Comparison of ENCODE assay signal across 8 mouse cellular contexts in the genomic region with DNA sequence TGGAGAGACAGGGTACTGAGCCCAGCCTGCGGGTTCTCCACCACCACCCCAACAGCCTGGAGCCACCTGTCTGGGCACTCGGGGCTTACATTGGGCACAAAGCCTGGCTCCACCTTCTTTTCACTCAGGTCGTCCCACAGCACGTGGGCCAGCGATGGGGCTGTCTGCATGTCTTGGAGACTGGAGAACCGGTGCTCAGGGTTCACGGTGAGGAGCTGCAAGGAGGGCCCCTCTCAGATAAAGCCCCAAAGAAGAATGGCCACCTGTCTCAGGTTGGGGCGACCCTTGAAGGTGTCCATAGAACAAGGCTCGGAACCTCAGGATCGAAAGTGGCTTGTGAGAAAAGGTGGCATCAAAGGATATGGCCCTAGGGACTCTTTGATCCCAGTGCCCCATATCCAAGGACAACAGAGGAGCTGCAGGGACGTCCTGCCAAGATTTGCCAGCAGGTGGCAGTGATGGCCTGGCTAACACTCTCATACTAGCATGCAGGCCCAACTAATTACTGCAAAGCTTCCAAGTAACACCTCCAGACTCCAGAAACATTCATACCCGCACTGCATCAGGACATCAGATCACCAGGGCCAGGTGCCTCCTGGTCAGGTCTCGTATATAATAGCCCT. TPM values are rescaled to one million over a fixed set of nuclear protein-coding genes. Genes with fewer than 3 reads are reported as not detected.
DNase-seq lines count a peak whose midpoint lies in the region; ATAC-seq and TF ChIP-seq lines count a peak whose summit lies in the region.

No protein-coding gene starts in this region.

- H3K9ac ChIP-seq in MEL (ENCODE audit: control insufficient read depth, low read depth, low read length, poor library complexity, severe bottlenecking), result no peak overlapping the region
- no peak overlapping the region for H3K9ac ChIP-seq in forebrain, embryonic 15.5 days (replicated peaks)
- no peak overlapping the region for H3K9ac ChIP-seq in lung, embryonic 16.5 days (ENCODE audit: low read length)

- H3K27me3 ChIP-seq in MEL (ENCODE audit: control insufficient read depth in 1 of 2, insufficient read depth in 2 of 2, low read length in 2 of 2), result no peaks in the 10 kb centered on the region
- H3K27me3 ChIP-seq in forebrain, embryonic 15.5 days, result no peaks in the 10 kb centered on the region
- H3K27me3 ChIP-seq in lung, embryonic 16.5 days (ENCODE audit: control insufficient read depth, insufficient read depth, low read depth, low read length), result no peaks in the 10 kb centered on the region

- no peaks in the 10 kb centered on the region for H3K9me3 ChIP-seq in MEL (replicated peaks; ENCODE audit: insufficient read depth, low read length)
- no peaks in the 10 kb centered on the region for H3K9me3 ChIP-seq in forebrain, embryonic 15.5 days
- no peaks in the 10 kb centered on the region for H3K9me3 ChIP-seq in lung, embryonic 16.5 days (ENCODE audit: control insufficient read depth, low read length)

- no peaks in the 10 kb centered on the region for H3K79me2 ChIP-seq in MEL (ENCODE audit: control insufficient read depth, insufficient read depth, low read length, poor library complexity)

- TF ChIP-seq CTCF in MEL (IDR thresholded peaks at IDR 0.05 in 2 of 3, conservative IDR thresholded peaks at IDR 0.05 in 1 of 3; ENCODE audit: control insufficient read depth in 1 of 3, insufficient read depth in 1 of 3, low read depth in 2 of 3, low read length in 3 of 3, poor library complexity in 1 of 3, severe bottlenecking in 1 of 3), result peak; percentile 51 to 75 (median 67)

- H3K4me2 ChIP-seq in forebrain, embryonic 15.5 days (replicated peaks), result no peak overlapping the region
- no peak overlapping the region for H3K4me2 ChIP-seq in lung, embryonic 16.5 days (ENCODE audit: low read depth, low read length)

- H3K4me1 ChIP-seq in MEL (ENCODE audit: control insufficient read depth in 1 of 2, insufficient read depth in 2 of 2, low read length in 2 of 2), result no peaks in the 10 kb centered on the region
- no peaks in the 10 kb centered on the region for H3K4me1 ChIP-seq in forebrain, embryonic 15.5 days
- no peaks in the 10 kb centered on the region for H3K4me1 ChIP-seq in lung, embryonic 16.5 days (replicated peaks; ENCODE audit: control insufficient read depth, insufficient read depth, low read length)

- intact Hi-C loops in heart, postnatal 36 days (cut with DNase I), result no loop called here

- 40% methylated on average over 13 of the region's 13 CpGs for WGBS in forebrain, embryonic 15.5 days
- WGBS in large intestine, adult 2 months, result 34% methylated on average over 13 of the region's 13 CpGs
- 29% methylated on average over 13 of the region's 13 CpGs for WGBS in lung, embryonic 16.5 days

- peak; percentile 68 for TF ChIP-seq RAD21 in MEL (IDR thresholded peaks at IDR 0.05; ENCODE audit: low read depth, low read length)

- no peak for TF ChIP-seq POLR2A in MEL (IDR thresholded peaks at IDR 0.05; ENCODE audit: control insufficient read depth in 1 of 2, insufficient read depth in 1 of 2, low read depth in 1 of 2, low read length in 2 of 2, poor library complexity in 1 of 2)

- peak; percentile 78 for ATAC-seq in forebrain, embryonic 15.5 days (replicated peaks)
- peak; percentile 68; the same call in 1 of the 2 replicates for ATAC-seq in lung, embryonic 16.5 days (ENCODE audit: low read depth)

- H3K27ac ChIP-seq in MEL (ENCODE audit: control insufficient read depth, low read depth, low read length), result no peak overlapping the region
- no peak overlapping the region for H3K27ac ChIP-seq in forebrain, embryonic 15.5 days (replicated peaks)
- no peak overlapping the region for H3K27ac ChIP-seq in lung, embryonic 16.5 days (ENCODE audit: low read length)

- no peak overlapping the region for H3K4me3 ChIP-seq in MEL (ENCODE audit: control insufficient read depth in 1 of 2, insufficient read depth in 1 of 2, low read depth in 2 of 2, low read length in 2 of 2)
- H3K4me3 ChIP-seq in forebrain, embryonic 15.5 days, result no peak overlapping the region
- no peak overlapping the region for H3K4me3 ChIP-seq in lung, embryonic 16.5 days (ENCODE audit: low read length)

- H3K36me3 ChIP-seq in MEL (ENCODE audit: control insufficient read depth in 1 of 2, insufficient read depth in 2 of 2, low read length in 2 of 2), result no peaks in the 10 kb centered on the region
- H3K36me3 ChIP-seq in forebrain, embryonic 15.5 days, result no peaks in the 10 kb centered on the region
- no peaks in the 10 kb centered on the region for H3K36me3 ChIP-seq in lung, embryonic 16.5 days (ENCODE audit: control insufficient read depth, insufficient read depth, low read length)

- TF ChIP-seq EP300 in MEL (IDR thresholded peaks at IDR 0.05; ENCODE audit: low read depth in 1 of 2, low read length in 2 of 2), result no peak

- peak; percentile 35 for DNase-seq in MEL (ENCODE audit: low read depth, low spot score)
- DNase-seq in cerebellum, adult 11 months, result peak; percentile 81
- DNase-seq in heart, postnatal 36 days, result peak; percentile 84 to 92
- peak; percentile 38 for DNase-seq in large intestine, adult 2 months (ENCODE audit: low read depth, low spot score)
- DNase-seq in ovary, postnatal 36 days (ENCODE audit: low spot score), result peak; percentile 84
- peak; percentile 44 for DNase-seq in thymus, postnatal 25 days

TF ChIP-seq in MEL, 35 proteins besides CTCF, POLR2A, EP300 and RAD21:
- TF ChIP-seq SMC3 (IDR thresholded peaks at IDR 0.05; ENCODE audit: low read depth, low read length) (peak; percentile 57), POLR2AphosphoS5 (IDR thresholded peaks at IDR 0.05; ENCODE audit: borderline replicate concordance, low read depth, low read length) (no peak), KAT2A (conservative IDR thresholded peaks at IDR 0.05; ENCODE audit: low read depth, low read length) (no peak), GABPA (IDR thresholded peaks at IDR 0.05; ENCODE audit: low read depth, low read length) (no peak), TBP (IDR thresholded peaks at IDR 0.05; ENCODE audit: low read depth, low read length) (no peak), CHD1 (IDR thresholded peaks at IDR 0.05; ENCODE audit: low read depth, low read length) (no peak), MYC (IDR thresholded peaks at IDR 0.05; ENCODE audit: low read depth, low read length) (no peak), GATA1 (IDR thresholded peaks at IDR 0.05; ENCODE audit: low read depth, low read length) (no peak), TAL1 (IDR thresholded peaks at IDR 0.05; ENCODE audit: low read length) (no peak), UBTF (IDR thresholded peaks at IDR 0.05; ENCODE audit: borderline replicate concordance, insufficient read depth, low read depth, low read length) (no peak), NELFE (IDR thresholded peaks at IDR 0.05; ENCODE audit: low read depth, low read length) (no peak), ZKSCAN1 (IDR thresholded peaks at IDR 0.05; ENCODE audit: low read depth, low read length) (no peak), USF1 (IDR thresholded peaks at IDR 0.05; ENCODE audit: low read depth, low read length) (no peak), ZNF384 (IDR thresholded peaks at IDR 0.05; ENCODE audit: low read depth, low read length) (no peak), CHD2 (IDR thresholded peaks at IDR 0.05; ENCODE audit: low read length) (no peak), SIN3A (IDR thresholded peaks at IDR 0.05; ENCODE audit: low read length) (no peak), ZC3H11A (IDR thresholded peaks at IDR 0.05; ENCODE audit: low read depth, low read length) (peak; percentile 23; the same call in 1 of the 2 replicates)

RNA-seq across cellular contexts. Expression of gene Dpysl4, which starts 33.5 kb away (rescaled TPM):
- not detected in 2 replicates for total RNA-seq in MEL (2012; rRNA removed)
- not detected for polyA plus RNA-seq in MEL (2012; ENCODE audit: insufficient read depth in 1 of 2, insufficient read length in 2 of 2, low read depth in 1 of 2, low replicate concordance in 2 of 2, missing spikeins in 1 of 2)
- 116 TPM in 2 replicates for polyA plus RNA-seq in forebrain, embryonic 15.5 days (2015; fragmentation: Nextera tagmentation; extraction: Ambion mirVana)
- 1 to 10 TPM; 5.0 to 6.4 TPM for total RNA-seq in heart, postnatal 36 days (2021)
- polyA plus RNA-seq in large intestine, adult 2 months (2012; rRNA removed), result 0.78 and 0.84 TPM in 2 replicates
- 4.6 and 4.8 TPM in 2 replicates for polyA plus RNA-seq in lung, embryonic 16.5 days (2015; fragmentation: Nextera tagmentation; extraction: Ambion mirVana)

Comparison
In these comparisons a context has a peak if more than half of its experiments do, and no peak if none do; other contexts are left out.
1. DNase-seq: peak in every context shown above with its lines; median percentile 88 in heart, postnatal 36 days; 84 in ovary, postnatal 36 days; 81 in cerebellum, adult 11 months; 44 in thymus, postnatal 25 days; 38 in large intestine, adult 2 months; 35 in MEL.
2. RNA of gene Dpysl4, which starts 33.5 kb away (polyA plus RNA-seq): 116 TPM in forebrain, embryonic 15.5 days; 4.6 to 4.8 TPM in lung, embryonic 16.5 days, 0.78 to 0.84 TPM in large intestine, adult 2 months and not detected in MEL; every median in the first group is over 10 times any median in the second.